Mouse (Mus musculus) kidney, adult 2 months (tissue): ENCODE data around the gene Sh3rf3.

Source experiments
- CTCF ChIP-seq: fragments of 200-500 bp; conservative IDR thresholded peaks from 2 replicates; pipeline ENCODE4 v1.5.1; 2011; ENCODE audit warnings: low read depth, mild to moderate bottlenecking, control low read depth, low read length, moderate library complexity, mixed read lengths; ENCODE audit not compliant: insufficient read depth, insufficient read length
- POLR2A ChIP-seq: fragments of 200-500 bp; IDR thresholded peaks from one replicate; pipeline ENCODE4 v1.6.1; 2011; ENCODE audit warnings: low read depth, low read length, control low read depth

GRCm38 (mm10) chr10:59066804-59067203, 253.6 kb downstream of the Sh3rf3 start:
- TF ChIP-seq POLR2A = no peak
- TF ChIP-seq CTCF = no peak
